Comparison of ENCODE assay signal across 27 mouse cellular contexts in the genomic region with DNA sequence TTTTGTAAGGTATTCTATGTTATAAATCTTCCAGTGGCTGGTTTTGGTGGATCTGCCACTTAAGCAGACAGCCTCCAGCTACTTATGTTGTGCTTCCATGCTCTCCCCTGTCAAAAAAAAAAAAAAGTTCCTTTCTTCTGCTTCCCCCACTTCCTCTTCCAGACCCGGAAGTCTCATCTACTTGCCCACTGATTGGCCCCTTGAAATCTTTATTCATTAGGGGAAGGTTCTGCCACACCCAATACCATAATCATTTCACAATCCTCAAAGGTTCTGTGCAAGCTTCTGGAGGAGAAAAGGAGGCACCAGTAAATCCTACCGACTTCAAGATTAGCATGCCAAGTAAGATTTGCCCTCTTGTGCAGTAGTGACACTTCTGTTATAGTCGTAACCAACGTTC.
"Had no signal": no experiment of that assay in that cellular context is flagged by ENCODE, and none has a peak within 500 bp of the region (broad histone marks: within the 10 kb centered on the region; RNA-seq: fewer than 3 reads in every experiment).

No protein-coding gene starts in this region.

- DNase-seq: gastrocnemius, adult 2 months; gastrocnemius, postnatal 10 days; gastrocnemius, postnatal 25 days; heart, adult 11 months; heart, adult 2 months; heart, postnatal 14 days; heart, postnatal 36 days; kidney, adult 11 months; kidney, adult 2 months; kidney, adult 9 months; kidney, postnatal 14 days; kidney, postnatal 36 days; layer of hippocampus, adult 9-11 months; layer of hippocampus, postnatal 36 days; left cerebral cortex, postnatal 4 days; liver had no signal

- H3K4me1 ChIP-seq: heart, embryonic 13.5 days; heart, embryonic 15.5 days; hindbrain, embryonic 13.5 days; hindbrain, embryonic 15.5 days; kidney, embryonic 15.5 days had no signal

- H3K9ac ChIP-seq: heart, embryonic 13.5 days; heart, embryonic 15.5 days; hindbrain, embryonic 13.5 days; hindbrain, embryonic 15.5 days; kidney, embryonic 15.5 days; limb, embryonic 12.5 days had no signal

- ATAC-seq: hindbrain, postnatal 0 days; intestine, embryonic 16.5 days had no signal

- H3K4me2 ChIP-seq: heart, embryonic 11.5 days; heart, embryonic 13.5 days; heart, embryonic 15.5 days; hindbrain, embryonic 13.5 days; hindbrain, embryonic 15.5 days; kidney, embryonic 15.5 days; limb, embryonic 12.5 days; liver, embryonic 11.5 days had no signal

- H3K27me3 ChIP-seq: heart, embryonic 13.5 days; heart, embryonic 15.5 days; hindbrain, embryonic 13.5 days; hindbrain, embryonic 15.5 days; kidney, embryonic 15.5 days; limb, embryonic 12.5 days had no signal

- H3K4me3 ChIP-seq: gastrocnemius, adult 2 months; heart, adult 2 months; heart, embryonic 13.5 days; heart, embryonic 15.5 days; hindbrain, embryonic 13.5 days; hindbrain, embryonic 15.5 days; kidney, embryonic 15.5 days; limb, embryonic 12.5 days had no signal

- H3K27ac ChIP-seq: gastrocnemius, adult 2 months; heart, adult 2 months; heart, embryonic 13.5 days; heart, embryonic 15.5 days; hindbrain, embryonic 13.5 days; hindbrain, embryonic 15.5 days; hindbrain, postnatal 0 days; kidney, embryonic 15.5 days; kidney, postnatal 0 days; limb, embryonic 12.5 days had no signal

- H3K36me3 ChIP-seq: heart, embryonic 13.5 days; heart, embryonic 15.5 days; hindbrain, embryonic 13.5 days; hindbrain, embryonic 15.5 days; kidney, embryonic 15.5 days; limb, embryonic 12.5 days had no signal

- H3K9me3 ChIP-seq: heart, embryonic 13.5 days; heart, embryonic 15.5 days; hindbrain, embryonic 13.5 days; hindbrain, embryonic 15.5 days; kidney, embryonic 15.5 days had no signal
